Mouse (Mus musculus) CH12.LX (cell line): ENCODE results near the gene Nsun2.

Source experiments
- CTCF ChIP-seq, 2 experiments: IDR thresholded peaks in 1 of 2; conservative IDR thresholded peaks in 1 of 2; 2 replicates each; pipeline ENCODE4 v1.5.1; 2011 to 2012; ENCODE audit warnings: low read depth in 2 of 2, low read length in 2 of 2, improper control_type of control experiment in 1 of 2, inconsistent platforms in 1 of 2, mild to moderate bottlenecking in 1 of 2, moderate library complexity in 1 of 2
- JUN ChIP-seq: IDR thresholded peaks from 2 replicates; pipeline ENCODE4 v1.6.1; 2011; ENCODE audit warnings: low read depth, mild to moderate bottlenecking, low read length, improper control_type of control experiment, moderate library complexity; ENCODE audit not compliant: insufficient read depth
- JUND ChIP-seq: conservative IDR thresholded peaks from 2 replicates; pipeline ENCODE4 v1.6.1; 2011; ENCODE audit warnings: low read depth, low read length, improper control_type of control experiment
- MAFK ChIP-seq: IDR thresholded peaks from 2 replicates; pipeline ENCODE4 v1.6.1; 2011; ENCODE audit warnings: low read length, improper control_type of control experiment; ENCODE audit not compliant: insufficient replicate concordance
- MAX ChIP-seq: IDR thresholded peaks from 2 replicates; pipeline ENCODE4 v1.6.1; 2011; ENCODE audit warnings: low read length, improper control_type of control experiment
- MXI1 ChIP-seq: IDR thresholded peaks from 2 replicates; pipeline ENCODE4 v1.6.1; 2011; ENCODE audit warnings: mild to moderate bottlenecking, low read depth, low read length, improper control_type of control experiment
- NELFE ChIP-seq: IDR thresholded peaks from 2 replicates; pipeline ENCODE4 v1.6.1; 2011; ENCODE audit warnings: low read depth, low read length, improper control_type of control experiment
- PAX5 ChIP-seq: IDR thresholded peaks from 2 replicates; pipeline ENCODE4 v1.6.1; 2012; ENCODE audit warnings: low read length, inconsistent platforms, mixed read lengths
- POLR2A ChIP-seq: IDR thresholded peaks from 2 replicates; pipeline ENCODE4 v1.6.1; 2011; ENCODE audit warnings: low read depth, mild to moderate bottlenecking, improper control_type of control experiment, low read length
- RAD21 ChIP-seq: IDR thresholded peaks from 2 replicates; pipeline ENCODE4 v1.6.1; 2011; ENCODE audit warnings: low read depth, mild to moderate bottlenecking, low read length, improper control_type of control experiment, moderate library complexity
- SIN3A ChIP-seq: IDR thresholded peaks from 2 replicates; pipeline ENCODE4 v1.6.1; 2012; ENCODE audit warnings: low read length, improper control_type of control experiment, inconsistent platforms
- SMC3 ChIP-seq: IDR thresholded peaks from 2 replicates; pipeline ENCODE4 v1.6.1; 2011; ENCODE audit warnings: low read depth, low read length, improper control_type of control experiment
- TCF12 ChIP-seq: IDR thresholded peaks from 2 replicates; pipeline ENCODE4 v1.6.1; 2014; ENCODE audit warnings: low read depth, mild to moderate bottlenecking, inconsistent platforms, low read length, improper control_type of control experiment

GRCm38 (mm10) chr13:69487611-69488275 lies 45.8 kb upstream of the Nsun2 start:
- TF ChIP-seq PAX5, result no peak
- no peak for TF ChIP-seq SIN3A
- TF ChIP-seq CTCF (conservative IDR thresholded peaks at IDR 0.05 in 1 of 2, IDR thresholded peaks at IDR 0.05 in 1 of 2; ENCODE audit: low read depth in 2 of 2, low read length in 2 of 2), result no peak
- TF ChIP-seq JUN, result no peak
- no peak for TF ChIP-seq MAFK
- TF ChIP-seq SMC3, result no peak
- no peak for TF ChIP-seq MAX
- TF ChIP-seq POLR2A, result no peak
- TF ChIP-seq MXI1, result no peak
- TF ChIP-seq TCF12, result no peak
- no peak for TF ChIP-seq RAD21
- no peak for TF ChIP-seq JUND
- no peak for TF ChIP-seq NELFE
